Mouse (Mus musculus) cortical plate, adult 2 months (tissue): Measurements from ENCODE around the gene Ttll4.

ENCODE experiments used
- CTCF ChIP-seq: fragments of 200-500 bp; IDR thresholded peaks from 2 replicates; pipeline ENCODE4 v1.5.1; 2011; ENCODE audit warnings: mild to moderate bottlenecking, control low read depth, low read length; ENCODE audit not compliant: insufficient read depth; ENCODE audit errors: extremely low read depth
- POLR2A ChIP-seq: fragments of 200-500 bp; IDR thresholded peaks from 2 replicates; pipeline ENCODE4 v1.6.1; 2011; ENCODE audit warnings: mild to moderate bottlenecking, low read length, control low read depth; ENCODE audit not compliant: insufficient read depth; ENCODE audit errors: extremely low read depth

DNA sequence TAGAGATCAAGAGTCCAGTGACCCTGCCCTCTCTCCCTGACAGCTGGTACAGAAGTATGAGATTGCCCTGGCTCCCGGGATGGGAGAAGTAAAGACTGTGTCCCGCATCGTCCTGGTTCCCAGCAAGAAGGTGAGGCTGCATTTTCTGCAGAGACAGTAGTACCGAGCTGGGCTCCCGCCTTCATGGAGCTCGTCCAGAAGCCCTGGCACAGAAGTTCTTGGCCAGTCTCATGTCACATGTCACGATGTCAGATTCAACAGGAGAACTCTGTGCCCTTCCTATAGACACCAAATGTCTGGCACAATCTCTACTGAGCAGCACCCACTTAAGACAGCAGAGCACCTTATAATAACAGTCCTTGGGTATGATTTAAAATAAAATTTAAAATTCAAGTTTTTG, 76.0 kb downstream of the Ttll4 start:
- no peak for TF ChIP-seq POLR2A
- TF ChIP-seq CTCF: no peak
